Mouse (Mus musculus) thymus, adult 2 months (tissue): ENCODE data around the gene Raver1. TPM values are rescaled to one million over a fixed set of nuclear protein-coding genes. Genes with fewer than 3 reads are reported as not detected.
A peak's percentile ranks its signal among the peaks of the same experiment; 100 is the strongest.

ENCODE experiments used
- DNase-seq: peaks from one replicate; pipeline ENCODE4 v3.0.0; 2021
- H3K27ac ChIP-seq: fragments of 200-500 bp; 2 replicates; pipeline ENCODE4 v1.5.1; 2012; ENCODE audit warnings: low read length, control low read depth; ENCODE audit not compliant: control insufficient read depth, insufficient read depth
- H3K27me3 ChIP-seq: fragments of 200-500 bp; 2 replicates; pipeline ENCODE4 v1.6.1; 2012; ENCODE audit warnings: mild to moderate bottlenecking, low read length, moderate library complexity, mixed read lengths; ENCODE audit not compliant: control insufficient read depth, insufficient read depth
- H3K36me3 ChIP-seq: fragments of 200-500 bp; 2 replicates; pipeline ENCODE4 v1.6.1; 2012; ENCODE audit warnings: mild to moderate bottlenecking, low read length, moderate library complexity; ENCODE audit not compliant: control insufficient read depth, insufficient read depth
- H3K4me1 ChIP-seq: fragments of 200-500 bp; replicated peaks from 2 replicates; pipeline ENCODE4 v1.6.1; 2012; ENCODE audit warnings: low read length; ENCODE audit not compliant: control insufficient read depth, insufficient read depth
- H3K4me3 ChIP-seq: fragments of 200-500 bp; 2 replicates; pipeline ENCODE4 v1.5.1; 2012; ENCODE audit warnings: mild to moderate bottlenecking, low read length, control low read depth, moderate library complexity; ENCODE audit not compliant: control insufficient read depth, insufficient read depth
- CTCF ChIP-seq: fragments of 200-500 bp; IDR thresholded peaks from 2 replicates; pipeline ENCODE4 v1.5.1; 2012; ENCODE audit warnings: mild to moderate bottlenecking, control low read depth, low read length, moderate library complexity, borderline replicate concordance; ENCODE audit not compliant: control insufficient read depth, poor library complexity, insufficient read depth; ENCODE audit errors: extremely low read depth
- POLR2A ChIP-seq: fragments of 200-500 bp; IDR thresholded peaks from 2 replicates; pipeline ENCODE4 v1.6.1; 2012; ENCODE audit warnings: mild to moderate bottlenecking, low read length, control low read depth, moderate library complexity; ENCODE audit not compliant: control insufficient read depth, poor library complexity, insufficient read depth; ENCODE audit errors: extremely low read depth
- WGBS: fragments of 180-500 bp; shearing (Covaris S2); methylation state at CpG from one replicate; pipeline ENCODE4 v1.1.7; 2018; 5-methylcytosine and 5-hydroxymethylcytosine counted together
- polyA plus RNA-seq: library from polyadenylated mRNA; depleted of rRNA; stranded (reverse); fragments of >200 nt; gene quantifications from 2 replicates; pipeline ENCODE4 v1.2.3, GENCODE M21; 2012

The Raver1 gene
- polyA plus RNA-seq, 1 experiment, result 229 TPM

DNA sequence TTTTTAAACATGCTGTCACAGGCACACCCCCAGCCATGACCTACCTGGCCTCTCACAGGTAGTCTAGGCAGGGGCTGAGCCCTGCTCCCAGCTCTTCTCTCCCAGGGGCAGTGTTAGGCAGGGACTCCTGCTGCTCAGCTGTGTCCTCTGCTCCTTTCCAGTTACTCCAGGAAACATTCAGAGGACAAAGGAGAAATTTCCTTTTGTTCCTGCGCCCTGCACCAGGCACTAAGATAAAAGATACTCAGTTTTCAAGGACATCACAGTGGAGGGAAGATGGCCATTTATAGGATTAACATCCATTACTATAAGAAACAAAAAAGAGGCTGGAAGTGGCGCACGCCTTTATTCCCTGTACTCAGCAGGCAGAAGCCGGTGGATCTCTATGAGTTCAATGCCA, 4.2 kb upstream of the Raver1 start:
- no peak for TF ChIP-seq CTCF
- TF ChIP-seq POLR2A, result no peak
- no peak overlapping the region for H3K4me3 ChIP-seq
- no peaks in the 10 kb centered on the region for H3K36me3 ChIP-seq
- no peaks in the 10 kb centered on the region for H3K27me3 ChIP-seq
- WGBS, result 98% methylated on average over 4 of the region's 4 CpGs
- peaks cover 12% of the 10 kb centered on the region for H3K4me1 ChIP-seq
- no peak overlapping the region for H3K27ac ChIP-seq
- DNase-seq, result no peak

DNA sequence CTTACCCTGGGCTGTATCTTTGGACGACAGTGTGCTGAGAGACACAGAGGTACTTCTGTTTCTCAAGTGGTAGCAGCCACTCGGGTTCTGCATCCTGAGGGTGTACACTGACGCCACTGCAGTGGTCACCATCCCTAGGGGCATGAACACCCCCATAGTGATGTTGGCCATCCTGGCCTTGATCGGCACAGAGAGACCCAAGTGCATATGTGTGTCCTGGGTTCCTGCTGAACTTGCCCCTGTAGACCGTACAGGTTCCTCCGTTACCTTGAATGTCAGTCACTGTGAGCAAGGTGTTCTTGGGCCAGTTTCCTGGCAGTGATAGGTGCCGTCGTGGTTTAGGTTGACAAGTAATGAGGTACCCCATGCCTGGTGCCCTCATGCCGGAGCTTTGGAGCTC, 1.6 kb upstream of the Raver1 start:
- DNase-seq, result no peak
- Histone ChIP-seq H3K27me3 (no peaks in the 10 kb centered on the region), H3K27ac (no peak overlapping the region), H3K4me1 (peaks cover 13% of the 10 kb centered on the region), H3K36me3 (peaks cover 17% of the 10 kb centered on the region), H3K4me3 (no peak overlapping the region)
- TF ChIP-seq POLR2A, result no peak
- no peak for TF ChIP-seq CTCF
- WGBS, result 97% methylated on average over 9 of the region's 9 CpGs

DNA sequence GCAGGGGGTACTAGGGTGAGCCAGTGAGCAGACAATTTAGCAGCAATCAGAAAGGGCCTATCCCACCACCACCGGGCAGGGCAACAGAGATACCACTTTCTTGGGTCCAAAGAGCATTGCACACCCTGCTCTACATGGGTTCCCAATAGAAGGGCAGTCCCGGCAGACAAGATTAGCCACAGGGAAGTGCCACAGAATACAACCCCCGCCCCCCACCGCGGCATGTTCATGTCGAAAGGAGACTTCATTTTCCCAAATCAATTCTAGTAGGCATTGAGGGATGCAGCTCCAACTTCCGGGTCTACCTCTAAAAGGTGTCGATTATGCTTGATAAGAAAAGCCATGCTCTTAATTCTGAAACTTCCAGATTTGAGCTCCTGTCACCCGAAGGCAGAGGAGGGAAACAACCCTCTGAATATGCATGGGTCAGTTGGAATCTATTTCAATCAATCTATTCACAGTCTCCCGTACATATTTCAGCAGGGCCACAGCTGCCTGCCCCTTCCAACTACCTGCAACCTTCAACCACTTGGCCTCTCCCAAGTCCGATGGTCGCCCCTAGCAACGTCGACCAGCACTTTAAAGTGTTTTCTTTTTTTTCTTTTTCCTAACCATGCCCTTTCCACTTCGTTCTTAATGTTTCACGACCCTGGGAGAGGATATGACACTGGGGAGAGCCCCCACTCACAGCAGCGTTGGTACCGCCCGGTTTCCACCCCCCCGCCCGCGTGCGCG, 669 bp downstream of the Raver1 start:
- WGBS, result 2% methylated on average over 24 of the region's 24 CpGs
- H3K4me1 ChIP-seq, result peaks cover 13% of the 10 kb centered on the region
- no peak overlapping the region for H3K27ac ChIP-seq
- peak; percentile 13 for DNase-seq
- peak overlapping the region; percentile 77 for H3K4me3 ChIP-seq
- H3K27me3 ChIP-seq, result no peaks in the 10 kb centered on the region
- H3K36me3 ChIP-seq, result peaks cover 31% of the 10 kb centered on the region
- no peak for TF ChIP-seq CTCF
- TF ChIP-seq POLR2A, result no peak

GRCm38 (mm10) chr9:21090537-21090936, 1.3 kb downstream of the Raver1 start:
- DNase-seq, result no peak
- TF ChIP-seq POLR2A, result no peak
- no peak for TF ChIP-seq CTCF
- Histone ChIP-seq H3K36me3 (peaks cover 37% of the 10 kb centered on the region), H3K4me1 (peaks cover 13% of the 10 kb centered on the region), H3K4me3 (no peak overlapping the region), H3K27ac (no peak overlapping the region), H3K27me3 (no peaks in the 10 kb centered on the region)
- WGBS, result 100% methylated on average over 1 of the region's 1 CpGs

DNA sequence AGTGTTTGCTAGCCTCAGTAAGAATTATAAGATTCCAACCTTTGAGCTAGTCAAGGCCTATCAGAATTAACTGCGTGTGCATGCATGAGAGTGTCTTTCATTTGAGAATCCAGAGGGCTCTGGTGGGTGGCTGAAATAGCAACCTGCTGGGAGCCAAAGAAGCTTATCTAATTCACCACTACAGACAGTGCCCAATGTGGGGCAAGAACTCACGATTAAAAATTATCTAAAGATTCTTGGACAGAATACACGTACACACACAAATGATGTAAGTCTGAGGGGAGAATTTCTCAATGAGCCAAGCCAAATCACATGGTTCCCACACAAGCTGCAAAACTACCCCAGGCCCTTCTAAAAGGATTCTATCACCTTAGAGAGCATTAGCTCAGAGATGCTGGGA, 8.5 kb downstream of the Raver1 start:
- no peaks in the 10 kb centered on the region for H3K27me3 ChIP-seq
- no peaks in the 10 kb centered on the region for H3K4me1 ChIP-seq
- TF ChIP-seq POLR2A (no peak), CTCF (no peak)
- no peak overlapping the region for H3K27ac ChIP-seq
- no peak overlapping the region for H3K4me3 ChIP-seq
- DNase-seq, result no peak
- peaks cover 80% of the 10 kb centered on the region for H3K36me3 ChIP-seq
- WGBS, result 98% methylated on average over 3 of the region's 3 CpGs

GRCm38 (mm10) chr9:21081127-21081526, 10.7 kb downstream of the Raver1 start:
- TF ChIP-seq POLR2A, result no peak
- Histone ChIP-seq H3K4me3 (no peak overlapping the region), H3K4me1 (no peaks in the 10 kb centered on the region), H3K27me3 (no peaks in the 10 kb centered on the region), H3K27ac (no peak overlapping the region), H3K36me3 (peaks cover 86% of the 10 kb centered on the region)
- 97% methylated on average over 9 of the region's 9 CpGs for WGBS
- no peak for DNase-seq

DNA sequence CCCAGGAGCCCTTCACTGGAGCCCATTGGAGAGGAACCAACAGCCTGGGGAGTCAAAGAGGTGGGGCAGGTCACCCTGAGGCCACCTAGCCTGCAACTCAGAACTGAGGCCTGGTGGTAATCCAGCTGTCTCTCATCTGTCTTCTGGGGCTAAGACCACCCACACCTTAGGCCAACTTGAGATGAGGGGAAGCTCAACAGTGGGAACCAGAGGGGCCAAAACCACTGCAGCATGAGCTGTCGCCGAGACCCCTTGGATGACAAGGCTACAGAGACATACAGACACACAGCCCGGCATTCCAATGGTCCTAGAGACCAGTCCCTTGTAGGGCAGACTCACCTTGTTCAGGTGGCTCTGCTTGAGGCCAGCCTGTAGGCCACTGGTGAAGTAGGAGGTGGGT, 16.2 kb downstream of the Raver1 start:
- no peak for DNase-seq
- no peaks in the 10 kb centered on the region for H3K27me3 ChIP-seq
- peaks cover 4% of the 10 kb centered on the region; the same call in 1 of the 2 replicates for H3K4me1 ChIP-seq
- no peak for TF ChIP-seq CTCF
- TF ChIP-seq POLR2A, result no peak
- 100% methylated on average over 3 of the region's 3 CpGs for WGBS
- H3K4me3 ChIP-seq, result no peak overlapping the region
- no peak overlapping the region for H3K27ac ChIP-seq
- peaks cover 55% of the 10 kb centered on the region for H3K36me3 ChIP-seq
